Mouse (Mus musculus) myocyte (in vitro differentiated cells): ENCODE results near the gene Pgm5. TPM values are rescaled to one million over a fixed set of nuclear protein-coding genes. Genes with fewer than 3 reads are reported as not detected.

Experiments used
- H3K27me3 ChIP-seq: one replicate; pipeline ENCODE4 v1.6.1; 2011; ENCODE audit not compliant: control insufficient read depth, insufficient read depth, insufficient read length
- H3K36me3 ChIP-seq: one replicate; pipeline ENCODE4 v1.6.1; 2011; ENCODE audit not compliant: control insufficient read depth, insufficient read depth
- H3K4me2 ChIP-seq: one replicate; pipeline ENCODE4 v1.6.1; 2011; ENCODE audit warnings: low read depth, control low read depth
- H3K4me3 ChIP-seq: one replicate; pipeline ENCODE4 v1.5.1; 2011; ENCODE audit warnings: mild to moderate bottlenecking, control low read depth, moderate library complexity
- H3K79me2 ChIP-seq: one replicate; pipeline ENCODE4 v1.6.1; 2011; ENCODE audit not compliant: control insufficient read depth, insufficient read depth
- H3ac ChIP-seq: one replicate; pipeline ENCODE4 v1.6.1; 2011; ENCODE audit not compliant: control insufficient read depth, insufficient read length
- CEBPB ChIP-seq: IDR thresholded peaks from 2 replicates; pipeline ENCODE4 v1.6.1; 2011; ENCODE audit warnings: mild to moderate bottlenecking, moderate library complexity; ENCODE audit not compliant: poor library complexity, insufficient read depth, severe bottlenecking
- E2F4 ChIP-seq: IDR thresholded peaks from one replicate; pipeline ENCODE4 v1.6.1; 2011; ENCODE audit warnings: mild to moderate bottlenecking, control low read depth, moderate library complexity; ENCODE audit not compliant: insufficient read depth
- MAX ChIP-seq: IDR thresholded peaks from one replicate; pipeline ENCODE4 v1.6.1; 2011; ENCODE audit warnings: low read depth, mild to moderate bottlenecking, control low read depth
- MYOD1 ChIP-seq, 3 experiments: IDR thresholded peaks; one replicate each; pipeline ENCODE4 v1.6.1; 2011; ENCODE audit warnings: control low read depth in 2 of 3, low read depth in 2 of 3, mild to moderate bottlenecking in 2 of 3, moderate library complexity in 1 of 3; ENCODE audit not compliant: insufficient read length in 2 of 3, control insufficient read depth in 1 of 3
- MYOG ChIP-seq, 3 experiments: IDR thresholded peaks; one replicate each; pipeline ENCODE4 v1.6.1; 2011; ENCODE audit warnings: control low read depth in 2 of 3, low read depth in 2 of 3, mild to moderate bottlenecking in 2 of 3; ENCODE audit not compliant: insufficient read length in 2 of 3, control insufficient read depth in 1 of 3, insufficient read depth in 1 of 3
- POLR2A ChIP-seq: IDR thresholded peaks from one replicate; pipeline ENCODE4 v1.6.1; 2011; ENCODE audit warnings: low read depth, mild to moderate bottlenecking, control low read depth, moderate library complexity; ENCODE audit not compliant: insufficient read length
- POLR2AphosphoS2 ChIP-seq: IDR thresholded peaks from one replicate; pipeline ENCODE4 v1.6.1; 2011; ENCODE audit warnings: low read depth, control low read depth; ENCODE audit not compliant: insufficient read length
- REST ChIP-seq: IDR thresholded peaks from one replicate; pipeline ENCODE4 v1.6.1; 2011; ENCODE audit warnings: mild to moderate bottlenecking, control low read depth, moderate library complexity; ENCODE audit not compliant: insufficient read depth, insufficient read length
- SRF ChIP-seq: IDR thresholded peaks from one replicate; pipeline ENCODE4 v1.6.1; 2011; ENCODE audit warnings: low read depth; ENCODE audit not compliant: control insufficient read depth, insufficient read length
- TCF12 ChIP-seq: IDR thresholded peaks from one replicate; pipeline ENCODE4 v1.6.1; 2011; ENCODE audit warnings: mild to moderate bottlenecking, control low read depth; ENCODE audit not compliant: poor library complexity, insufficient read depth, severe bottlenecking
- TCF3 ChIP-seq: IDR thresholded peaks from one replicate; pipeline ENCODE4 v1.6.1; 2011; ENCODE audit warnings: low read depth, control low read depth; ENCODE audit not compliant: insufficient read length
- USF1 ChIP-seq: IDR thresholded peaks from one replicate; pipeline ENCODE4 v1.6.1; 2011; ENCODE audit warnings: low read depth, mild to moderate bottlenecking, control low read depth, moderate library complexity
- polyA plus RNA-seq: library from polyadenylated mRNA; unstranded; fragments of >200 nt; fragmentation: generic; extraction: Trizol; gene quantifications from one replicate; pipeline ENCODE4 v1.2.1, GENCODE M21; 2012; ENCODE audit warnings: missing spikeins

The Pgm5 gene
- polyA plus RNA-seq, 1 experiment, result 68.6 TPM

GRCm38 (mm10) chr19:24720448-24720847, 141.2 kb downstream of the Pgm5 start:
- no peaks in the 10 kb centered on the region for H3K79me2 ChIP-seq
- no peak overlapping the region for H3ac ChIP-seq
- TF ChIP-seq POLR2AphosphoS2, result no peak
- no peak for TF ChIP-seq MAX
- peak; percentile 74 for TF ChIP-seq USF1
- TF ChIP-seq TCF12, result no peak
- H3K4me2 ChIP-seq, result peak overlapping the region; percentile 48
- H3K4me3 ChIP-seq, result no peak overlapping the region
- no peaks in the 10 kb centered on the region for H3K36me3 ChIP-seq
- H3K27me3 ChIP-seq, result no peaks in the 10 kb centered on the region

GRCm38 (mm10) chr19:24719504-24719903, 142.2 kb downstream of the Pgm5 start:
- no peaks in the 10 kb centered on the region for H3K79me2 ChIP-seq
- no peak overlapping the region for H3K4me3 ChIP-seq
- no peak overlapping the region for H3K4me2 ChIP-seq
- H3ac ChIP-seq, result no peak overlapping the region
- H3K27me3 ChIP-seq, result no peaks in the 10 kb centered on the region
- no peak for TF ChIP-seq POLR2A
- no peak for TF ChIP-seq MAX
- no peak for TF ChIP-seq CEBPB
- TF ChIP-seq SRF, result no peak
- TF ChIP-seq MYOG (IDR thresholded peaks at IDR 0.05; ENCODE audit: control insufficient read depth in 1 of 3, insufficient read depth in 1 of 3, insufficient read length in 2 of 3, low read depth in 2 of 3), result no peak
- TF ChIP-seq POLR2AphosphoS2, result no peak
- no peak for TF ChIP-seq REST
- TF ChIP-seq MYOD1 (IDR thresholded peaks at IDR 0.05; ENCODE audit: control insufficient read depth in 1 of 3, insufficient read length in 2 of 3, low read depth in 2 of 3), result no peak
- no peak for TF ChIP-seq TCF3
- no peak for TF ChIP-seq TCF12
- no peak for TF ChIP-seq USF1
- H3K36me3 ChIP-seq, result no peaks in the 10 kb centered on the region

GRCm38 (mm10) chr19:24718021-24718420, 143.6 kb downstream of the Pgm5 start:
- no peaks in the 10 kb centered on the region for H3K79me2 ChIP-seq
- H3ac ChIP-seq, result no peak overlapping the region
- H3K4me2 ChIP-seq, result no peak overlapping the region
- H3K36me3 ChIP-seq, result no peaks in the 10 kb centered on the region
- TF ChIP-seq USF1 (no peak), TCF3 (no peak), REST (no peak), E2F4 (no peak), CEBPB (no peak), POLR2AphosphoS2 (no peak), MYOG (IDR thresholded peaks at IDR 0.05; ENCODE audit: control insufficient read depth in 1 of 3, insufficient read depth in 1 of 3, insufficient read length in 2 of 3, low read depth in 2 of 3) (no peak), MAX (no peak), SRF (no peak), TCF12 (no peak), POLR2A (no peak), MYOD1 (IDR thresholded peaks at IDR 0.05; ENCODE audit: control insufficient read depth in 1 of 3, insufficient read length in 2 of 3, low read depth in 2 of 3) (no peak)
- no peaks in the 10 kb centered on the region for H3K27me3 ChIP-seq
- H3K4me3 ChIP-seq, result no peak overlapping the region

GRCm38 (mm10) chr19:24716303-24717097, 145.2 kb downstream of the Pgm5 start:
- H3K4me2 ChIP-seq, result no peak overlapping the region
- H3K27me3 ChIP-seq, result no peaks in the 10 kb centered on the region
- H3K36me3 ChIP-seq, result no peaks in the 10 kb centered on the region
- H3K4me3 ChIP-seq, result no peak overlapping the region
- H3K79me2 ChIP-seq, result no peaks in the 10 kb centered on the region
- H3ac ChIP-seq, result no peak overlapping the region
- TF ChIP-seq TCF3 (no peak), CEBPB (no peak), POLR2AphosphoS2 (no peak), POLR2A (no peak), USF1 (no peak), SRF (no peak), MYOD1 (IDR thresholded peaks at IDR 0.05; ENCODE audit: control insufficient read depth in 1 of 3, insufficient read length in 2 of 3, low read depth in 2 of 3) (no peak), TCF12 (no peak), MAX (no peak), E2F4 (no peak), REST (no peak), MYOG (IDR thresholded peaks at IDR 0.05; ENCODE audit: control insufficient read depth in 1 of 3, insufficient read depth in 1 of 3, insufficient read length in 2 of 3, low read depth in 2 of 3) (no peak)

GRCm38 (mm10) chr19:24708032-24708431, 153.6 kb downstream of the Pgm5 start:
- no peak overlapping the region for H3K4me3 ChIP-seq
- TF ChIP-seq TCF12, result no peak
- no peak for TF ChIP-seq MYOG (IDR thresholded peaks at IDR 0.05; ENCODE audit: control insufficient read depth in 1 of 3, insufficient read depth in 1 of 3, insufficient read length in 2 of 3, low read depth in 2 of 3)
- no peak for TF ChIP-seq TCF3
- TF ChIP-seq CEBPB, result no peak
- no peak for TF ChIP-seq E2F4
- TF ChIP-seq MYOD1 (IDR thresholded peaks at IDR 0.05; ENCODE audit: control insufficient read depth in 1 of 3, insufficient read length in 2 of 3, low read depth in 2 of 3), result no peak
- TF ChIP-seq MAX, result no peak
- no peak for TF ChIP-seq POLR2A
- no peak for TF ChIP-seq SRF
- H3K27me3 ChIP-seq, result no peaks in the 10 kb centered on the region
- no peak overlapping the region for H3K4me2 ChIP-seq
- H3ac ChIP-seq, result no peak overlapping the region
- no peaks in the 10 kb centered on the region for H3K36me3 ChIP-seq
- no peaks in the 10 kb centered on the region for H3K79me2 ChIP-seq
